Mouse (Mus musculus) CH12.LX (cell line): Measurements from ENCODE around the gene Hist1h4b. TPM values are rescaled to one million over a fixed set of nuclear protein-coding genes. Genes with fewer than 3 reads are reported as not detected.
A peak's percentile ranks its signal among the peaks of the same experiment; 100 is the strongest.

Experiments
- DNase-seq: peaks from one replicate; pipeline ENCODE4 v3.0.0-alpha.2; 2013; ENCODE audit errors: extremely low read depth
- H3K27ac ChIP-seq: 2 replicates; pipeline ENCODE4 v1.5.1; 2012; ENCODE audit warnings: low read depth, mild to moderate bottlenecking, control low read depth, moderate library complexity; ENCODE audit not compliant: insufficient read depth
- H3K27me3 ChIP-seq: replicated peaks from 2 replicates; pipeline ENCODE3; 2012; ENCODE audit warnings: inconsistent platforms
- H3K36me3 ChIP-seq, 2 experiments: replicated peaks in 1 of 2; 2 replicates each; pipeline versions ENCODE3 to v1.6.1; 2012; ENCODE audit warnings: inconsistent platforms in 1 of 2, low read length in 1 of 2, mild to moderate bottlenecking in 1 of 2, mixed read lengths in 1 of 2, moderate library complexity in 1 of 2; ENCODE audit not compliant: control insufficient read depth in 1 of 2, insufficient read depth in 1 of 2
- H3K4me1 ChIP-seq, 2 experiments: 2 replicates each; pipeline ENCODE4 v1.6.1; 2012; ENCODE audit warnings: inconsistent platforms in 1 of 2, moderate library complexity in 1 of 2; ENCODE audit not compliant: insufficient read depth in 2 of 2, control insufficient read depth in 1 of 2
- H3K4me2 ChIP-seq: 2 replicates; pipeline ENCODE4 v1.6.1; 2012; ENCODE audit warnings: low read depth, mild to moderate bottlenecking, control low read depth; ENCODE audit not compliant: poor library complexity, insufficient read depth, severe bottlenecking
- H3K4me3 ChIP-seq, 3 experiments: fragments of 150-350 bp in 1 of 3; sonication (generic) in 1 of 3; replicated peaks in 1 of 3; 2 replicates each; pipeline versions ENCODE3 to v1.5.1; 2011 to 2012; ENCODE audit warnings: low read depth in 2 of 3, low read length in 2 of 3, mild to moderate bottlenecking in 2 of 3, moderate library complexity in 2 of 3, control low read depth in 1 of 3, improper control_type of control experiment in 1 of 3, inconsistent platforms in 1 of 3, mixed read lengths in 1 of 3; ENCODE audit not compliant: poor library complexity in 1 of 3
- H3K79me2 ChIP-seq: replicated peaks from 2 replicates; pipeline ENCODE4 v1.6.1; 2012; ENCODE audit warnings: mild to moderate bottlenecking, moderate library complexity; ENCODE audit not compliant: control insufficient read depth, poor library complexity, insufficient read depth, severe bottlenecking; ENCODE audit errors: extremely low read depth
- H3K9ac ChIP-seq: 2 replicates; pipeline ENCODE4 v1.6.1; 2012; ENCODE audit warnings: low read depth, mild to moderate bottlenecking, control low read depth, moderate library complexity; ENCODE audit not compliant: insufficient read depth
- H3K9me3 ChIP-seq: replicated peaks from 2 replicates; pipeline ENCODE3; 2012; ENCODE audit warnings: low read length, inconsistent platforms, mixed read lengths
- CHD1 ChIP-seq: IDR thresholded peaks from 2 replicates; pipeline ENCODE4 v1.6.1; 2012; ENCODE audit warnings: low read depth, low read length, improper control_type of control experiment, inconsistent platforms
- EP300 ChIP-seq: IDR thresholded peaks from 2 replicates; pipeline ENCODE4 v1.6.1; 2011; ENCODE audit warnings: low read length, improper control_type of control experiment
- ETS1 ChIP-seq: conservative IDR thresholded peaks from 2 replicates; pipeline ENCODE4 v1.6.1; 2012; ENCODE audit warnings: low read depth, mild to moderate bottlenecking, inconsistent platforms, low read length, improper control_type of control experiment, moderate library complexity
- IRF4 ChIP-seq: IDR thresholded peaks from 2 replicates; pipeline ENCODE4 v1.6.1; 2014; ENCODE audit warnings: low read depth, mild to moderate bottlenecking, inconsistent platforms, low read length, improper control_type of control experiment
- JUN ChIP-seq: IDR thresholded peaks from 2 replicates; pipeline ENCODE4 v1.6.1; 2011; ENCODE audit warnings: low read depth, mild to moderate bottlenecking, low read length, improper control_type of control experiment, moderate library complexity; ENCODE audit not compliant: insufficient read depth
- JUND ChIP-seq: conservative IDR thresholded peaks from 2 replicates; pipeline ENCODE4 v1.6.1; 2011; ENCODE audit warnings: low read depth, low read length, improper control_type of control experiment
- MEF2A ChIP-seq: IDR thresholded peaks from 2 replicates; pipeline ENCODE4 v1.6.1; 2014; ENCODE audit warnings: low read depth, mild to moderate bottlenecking, inconsistent platforms, low read length, improper control_type of control experiment, borderline replicate concordance
- MXI1 ChIP-seq: IDR thresholded peaks from 2 replicates; pipeline ENCODE4 v1.6.1; 2011; ENCODE audit warnings: mild to moderate bottlenecking, low read depth, low read length, improper control_type of control experiment
- RAD21 ChIP-seq: IDR thresholded peaks from 2 replicates; pipeline ENCODE4 v1.6.1; 2011; ENCODE audit warnings: low read depth, mild to moderate bottlenecking, low read length, improper control_type of control experiment, moderate library complexity
- SMC3 ChIP-seq: IDR thresholded peaks from 2 replicates; pipeline ENCODE4 v1.6.1; 2011; ENCODE audit warnings: low read depth, low read length, improper control_type of control experiment
- TCF12 ChIP-seq: IDR thresholded peaks from 2 replicates; pipeline ENCODE4 v1.6.1; 2014; ENCODE audit warnings: low read depth, mild to moderate bottlenecking, inconsistent platforms, low read length, improper control_type of control experiment
- ZKSCAN1 ChIP-seq: IDR thresholded peaks from 2 replicates; pipeline ENCODE4 v1.6.1; 2012; ENCODE audit warnings: low read depth, inconsistent platforms, low read length, improper control_type of control experiment, borderline replicate concordance
- dilution Hi-C: fragments of 300-500 bp; cut with MboI; formaldehyde crosslinking; loops from 2 replicates; pipeline ENCODE4 v1.14.3; 2020; ENCODE audit warnings: low sequenced_read_pairs; ENCODE audit not compliant: extremely low pct_unique_long_range_greater_than_20kb, extremely low pct_ligation_motif_present
- in situ Hi-C: fragments of 300-500 bp; cut with MboI; formaldehyde crosslinking; loops from 3 replicates; pipeline ENCODE4 v1.14.3; 2019; ENCODE audit warnings: low sequenced_read_pairs, low pct_ligation_motif_present, low pct_unique_long_range_greater_than_20kb, mixed read lengths
- polyA plus RNA-seq: library from polyadenylated mRNA; unstranded; fragments of >175 nt; gene quantifications from 2 replicates; pipeline ENCODE4 v1.2.1, GENCODE M21; 2012; ENCODE audit warnings: low read depth; ENCODE audit not compliant: insufficient read length
- total RNA-seq, 2 experiments: library from RNA; depleted of rRNA; stranded (reverse); fragments of 300-350 nt in 1 of 2; fragments of >200 nt in 1 of 2; gene quantifications; 2 replicates each; pipeline ENCODE4 v1.2.3; 2012 to 2014

Gene Hist1h4b
- total and polyA plus RNA-seq, 3 experiments, result 3.5 to 2,552 (median 24.8) TPM

- Histone ChIP-seq H3K9ac (peak overlapping the region; percentile 69), H3K36me3 (no peaks in the 10 kb centered on the region), H3K79me2 (no peaks in the 10 kb centered on the region), H3K4me3 (no peak overlapping the region), H3K9me3 (no peaks in the 10 kb centered on the region), H3K27me3 (no peaks in the 10 kb centered on the region), H3K4me1 (peaks cover 3 to 29% of the 10 kb centered on the region in 2 experiments; a peak in 3 of 4 replicates), H3K27ac (0 out of 2 replicates have a peak overlapping the region, but pooled peaks have one; percentile 10), H3K4me2 (peak overlapping the region; percentile 71)
- DNase-seq, result peak; percentile 40
- peak; percentile 49; the same call in 1 of the 2 replicates for TF ChIP-seq MEF2A
- TF ChIP-seq CHD1, result no peak
- no peak for TF ChIP-seq SMC3
- in situ Hi-C loops (no loop called here), dilution Hi-C loops (loop anchor here (10.0 kb wide), 1 partner anchor 47 kb away; the partner anchor contains the start of genes Hist1h1t and Hist1h4c)
Observed at GRCm38 (mm10) chr13:23742007-23742406, 14.8 kb upstream of the Hist1h4b start.

GRCm38 (mm10) chr13:23743215-23743614 lies 13.6 kb upstream of the Hist1h4b start:
- Histone ChIP-seq H3K27me3 (no peaks in the 10 kb centered on the region), H3K4me3 (no peak overlapping the region), H3K79me2 (no peaks in the 10 kb centered on the region), H3K9ac (no peak overlapping the region; the same call in 1 of the 2 replicates), H3K4me2 (no peak overlapping the region), H3K36me3 (no peaks in the 10 kb centered on the region), H3K9me3 (no peaks in the 10 kb centered on the region), H3K4me1 (peaks cover 3 to 27% of the 10 kb centered on the region in 2 experiments; a peak in 3 of 4 replicates), H3K27ac (peak overlapping the region; percentile 69)
- TF ChIP-seq IRF4 (no peak), SMC3 (no peak), ZKSCAN1 (no peak), MXI1 (no peak), ETS1 (no peak), EP300 (no peak), RAD21 (no peak), CHD1 (no peak)
- dilution Hi-C loops, result loop anchor here (10.0 kb wide), 1 partner anchor 48 kb away; the partner anchor contains the start of genes Hist1h1t and Hist1h4c
- DNase-seq, result peak; percentile 29
- in situ Hi-C loops, result no loop called here

DNA sequence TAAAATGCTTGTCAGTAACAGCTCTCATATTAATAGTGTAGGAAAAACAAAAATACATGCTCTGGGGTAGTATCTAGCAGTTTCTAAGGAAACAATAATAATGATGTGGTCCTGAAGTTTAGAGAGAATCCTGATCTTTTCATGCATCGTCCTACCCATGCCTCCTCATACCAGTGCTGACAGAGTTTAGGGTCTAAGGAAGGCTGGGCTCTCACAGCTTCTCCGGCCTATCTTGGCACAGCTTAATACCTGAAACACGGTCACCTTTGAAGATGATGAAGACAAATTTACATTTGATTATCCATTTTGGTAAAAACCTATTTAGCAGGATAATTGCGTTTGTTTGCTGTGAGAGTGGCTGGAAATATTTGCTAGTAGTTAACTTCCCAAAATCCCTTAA lies 12.8 kb upstream of the Hist1h4b start:
- H3K79me2 ChIP-seq, result no peaks in the 10 kb centered on the region
- H3K36me3 ChIP-seq, result no peaks in the 10 kb centered on the region
- DNase-seq, result peak; percentile 46
- dilution Hi-C loops, result loop anchor here (10.0 kb wide), 1 partner anchor 49 kb away; the partner anchor contains the start of genes Hist1h1t and Hist1h4c
- no peaks in the 10 kb centered on the region for H3K9me3 ChIP-seq
- in situ Hi-C loops, result no loop called here
- peak overlapping the region; percentile 62 for H3K27ac ChIP-seq
- no peaks in the 10 kb centered on the region for H3K27me3 ChIP-seq
- no peak for TF ChIP-seq TCF12
- no peak for TF ChIP-seq JUN
- TF ChIP-seq JUND, result 0 out of 2 replicates have a peak, but pooled peaks have one; percentile 7
- peak overlapping the region; percentile 21; the same call in 1 of the 2 replicates for H3K4me2 ChIP-seq
- no peak overlapping the region for H3K4me3 ChIP-seq
- peaks cover 3 to 33% of the 10 kb centered on the region in 2 experiments; a peak in 3 of 4 replicates for H3K4me1 ChIP-seq
- peak overlapping the region; percentile 74; the same call in 1 of the 2 replicates for H3K9ac ChIP-seq
